Mouse (Mus musculus): ENCODE results near the gene Disc1. TPM values are rescaled to one million over a fixed set of nuclear protein-coding genes. Genes with fewer than 3 reads are reported as not detected.

Gene Disc1
- polyA plus RNA-seq, 1 experiment from 2014 or later = 0.83 TPM

- Histone ChIP-seq H3K4me2 (ENCODE audit: low read length) (no peak overlapping the region), H3K4me1 (replicated peaks; ENCODE audit: insufficient read depth, low read length) (0 out of 2 replicates have a peak, but pooled peaks cover 3% of the 10 kb centered on the region)
- WGBS = 77% methylated on average over 19 of the region's 19 CpGs
Measured at GRCm38 (mm10) chr8:125080388-125081344, 26.7 kb downstream of the Disc1 start.

GRCm38 (mm10) chr8:125083746-125084145 lies 29.8 kb downstream of the Disc1 start:
- no peak for DNase-seq (ENCODE audit: low spot score)
- no peak overlapping the region for H3K9ac ChIP-seq (ENCODE audit: low read depth, low read length)
- 0 out of 2 replicates have a peak, but pooled peaks cover 3% of the 10 kb centered on the region for H3K4me1 ChIP-seq (replicated peaks; ENCODE audit: insufficient read depth, low read length)
- no peak overlapping the region for H3K4me3 ChIP-seq (replicated peaks; ENCODE audit: low read depth, low read length)
- ATAC-seq (replicated peaks; ENCODE audit: low FRiP score, low read depth) = no peak
- H3K27me3 ChIP-seq (ENCODE audit: insufficient read depth, low read length) = no peaks in the 10 kb centered on the region
- 22% methylated on average over 4 of the region's 4 CpGs for WGBS
- H3K9me3 ChIP-seq (replicated peaks; ENCODE audit: low read length) = no peaks in the 10 kb centered on the region
- TF ChIP-seq CTCF (IDR thresholded peaks at IDR 0.05; ENCODE audit: low read depth) = no peak
- H3K27ac ChIP-seq = peak overlapping the region; percentile 83
- no peak overlapping the region for H3K4me2 ChIP-seq (ENCODE audit: low read length)
- H3K36me3 ChIP-seq (ENCODE audit: insufficient read depth, low read length) = no peaks in the 10 kb centered on the region

More at GRCm38 (mm10) chr8:125080388-125081344, 26.7 kb downstream of the Disc1 start:
- Histone ChIP-seq H3K9me3 (replicated peaks; ENCODE audit: low read length) (no peaks in the 10 kb centered on the region), H3K27me3 (ENCODE audit: insufficient read depth, low read length) (no peaks in the 10 kb centered on the region), H3K36me3 (ENCODE audit: insufficient read depth, low read length) (no peaks in the 10 kb centered on the region), H3K27ac (no peak overlapping the region), H3K4me3 (replicated peaks; ENCODE audit: low read depth, low read length) (no peak overlapping the region), H3K9ac (ENCODE audit: low read depth, low read length) (no peak overlapping the region)
- TF ChIP-seq CTCF (IDR thresholded peaks at IDR 0.05; ENCODE audit: low read depth) = no peak
- DNase-seq (ENCODE audit: low spot score) (no peak), ATAC-seq (replicated peaks; ENCODE audit: low FRiP score, low read depth) (no peak)

- Histone ChIP-seq H3K36me3 (ENCODE audit: insufficient read depth, low read length) (no peaks in the 10 kb centered on the region), H3K4me1 (replicated peaks; ENCODE audit: insufficient read depth, low read length) (0 out of 2 replicates have a peak, but pooled peaks cover 3% of the 10 kb centered on the region), H3K27ac (peak overlapping the region; percentile 83), H3K4me3 (replicated peaks; ENCODE audit: low read depth, low read length) (no peak overlapping the region), H3K9me3 (replicated peaks; ENCODE audit: low read length) (no peaks in the 10 kb centered on the region), H3K9ac (ENCODE audit: low read depth, low read length) (no peak overlapping the region), H3K27me3 (ENCODE audit: insufficient read depth, low read length) (no peaks in the 10 kb centered on the region), H3K4me2 (ENCODE audit: low read length) (no peak overlapping the region)
- ATAC-seq (replicated peaks; ENCODE audit: low FRiP score, low read depth) = no peak
- DNase-seq (ENCODE audit: low spot score) = no peak
- WGBS = 78% methylated on average over 7 of the region's 7 CpGs
- no peak for TF ChIP-seq CTCF (IDR thresholded peaks at IDR 0.05; ENCODE audit: low read depth)
Measured at GRCm38 (mm10) chr8:125084523-125084922, 30.5 kb downstream of the Disc1 start.

- ATAC-seq (replicated peaks; ENCODE audit: low FRiP score, low read depth) (no peak), DNase-seq (ENCODE audit: low spot score) (no peak)
- Histone ChIP-seq H3K4me2 (ENCODE audit: low read length) (no peak overlapping the region), H3K4me3 (replicated peaks; ENCODE audit: low read depth, low read length) (no peak overlapping the region), H3K36me3 (ENCODE audit: insufficient read depth, low read length) (no peaks in the 10 kb centered on the region), H3K9ac (ENCODE audit: low read depth, low read length) (no peak overlapping the region), H3K4me1 (replicated peaks; ENCODE audit: insufficient read depth, low read length) (no peaks in the 10 kb centered on the region), H3K27me3 (ENCODE audit: insufficient read depth, low read length) (no peaks in the 10 kb centered on the region), H3K9me3 (replicated peaks; ENCODE audit: low read length) (no peaks in the 10 kb centered on the region), H3K27ac (no peak overlapping the region)
- no peak for TF ChIP-seq CTCF (IDR thresholded peaks at IDR 0.05; ENCODE audit: low read depth)
- 68% methylated on average over 21 of the region's 21 CpGs for WGBS
Measured at GRCm38 (mm10) chr8:125090889-125091740, 37.1 kb downstream of the Disc1 start.

- Histone ChIP-seq H3K9me3 (replicated peaks; ENCODE audit: low read length) (no peaks in the 10 kb centered on the region), H3K4me3 (replicated peaks; ENCODE audit: low read depth, low read length) (no peak overlapping the region), H3K4me1 (replicated peaks; ENCODE audit: insufficient read depth, low read length) (no peaks in the 10 kb centered on the region), H3K36me3 (ENCODE audit: insufficient read depth, low read length) (no peaks in the 10 kb centered on the region), H3K27me3 (ENCODE audit: insufficient read depth, low read length) (no peaks in the 10 kb centered on the region), H3K9ac (ENCODE audit: low read depth, low read length) (no peak overlapping the region), H3K27ac (no peak overlapping the region), H3K4me2 (ENCODE audit: low read length) (no peak overlapping the region)
- 87% methylated on average over 3 of the region's 3 CpGs for WGBS
- TF ChIP-seq CTCF (IDR thresholded peaks at IDR 0.05; ENCODE audit: low read depth) = no peak
- DNase-seq (ENCODE audit: low spot score) (no peak), ATAC-seq (replicated peaks; ENCODE audit: low FRiP score, low read depth) (no peak)
Measured at GRCm38 (mm10) chr8:125097140-125097539, 43.1 kb downstream of the Disc1 start.

- Histone ChIP-seq H3K27ac (no peak overlapping the region), H3K4me2 (ENCODE audit: low read length) (no peak overlapping the region), H3K36me3 (ENCODE audit: insufficient read depth, low read length) (no peaks in the 10 kb centered on the region), H3K9ac (ENCODE audit: low read depth, low read length) (no peak overlapping the region), H3K4me1 (replicated peaks; ENCODE audit: insufficient read depth, low read length) (no peaks in the 10 kb centered on the region), H3K9me3 (replicated peaks; ENCODE audit: low read length) (no peaks in the 10 kb centered on the region), H3K4me3 (replicated peaks; ENCODE audit: low read depth, low read length) (no peak overlapping the region), H3K27me3 (ENCODE audit: insufficient read depth, low read length) (no peaks in the 10 kb centered on the region)
- TF ChIP-seq CTCF (IDR thresholded peaks at IDR 0.05; ENCODE audit: low read depth) = no peak
- no peak for ATAC-seq (replicated peaks; ENCODE audit: low FRiP score, low read depth)
- DNase-seq (ENCODE audit: low spot score) = no peak
- WGBS = 47% methylated on average over 5 of the region's 5 CpGs
Measured at GRCm38 (mm10) chr8:125098050-125098449, 44.1 kb downstream of the Disc1 start.

All from kidney, postnatal 0 days (tissue).